Mouse (Mus musculus): ENCODE results near the gene Trub1. TPM values are rescaled to one million over a fixed set of nuclear protein-coding genes. Genes with fewer than 3 reads are reported as not detected.

The Trub1 gene
- polyA plus RNA-seq, 1 experiment from 2014 or later, result 12.4 TPM

- H3K36me3 ChIP-seq, result no peaks in the 10 kb centered on the region
- no peak overlapping the region for H3K4me2 ChIP-seq
- H3K9ac ChIP-seq, result no peak overlapping the region
- H3K27ac ChIP-seq (ENCODE audit: poor library complexity, severe bottlenecking), result no peak overlapping the region
- H3K4me3 ChIP-seq, result no peak overlapping the region
- H3K9me3 ChIP-seq (replicated peaks), result no peaks in the 10 kb centered on the region
- 29% methylated on average over 3 of the region's 3 CpGs for WGBS
- ATAC-seq (ENCODE audit: insufficient number of reproducible peaks, low FRiP score), result no peak
- H3K4me1 ChIP-seq (replicated peaks), result peaks cover 11% of the 10 kb centered on the region
- H3K27me3 ChIP-seq (replicated peaks), result 0 out of 2 replicates have a peak, but pooled peaks cover 9% of the 10 kb centered on the region
These were observed 29.3 kb upstream of the Trub1 start for GRCm38 (mm10) chr19:57423402-57423801.

GRCm38 (mm10) chr19:57425296-57425695, 27.4 kb upstream of the Trub1 start:
- WGBS, result 89% methylated on average over 15 of the region's 15 CpGs

GRCm38 (mm10) chr19:57426841-57427240, 25.9 kb upstream of the Trub1 start:
- Histone ChIP-seq H3K9ac (no peak overlapping the region), H3K4me3 (no peak overlapping the region), H3K4me2 (no peak overlapping the region), H3K27me3 (replicated peaks) (0 out of 2 replicates have a peak, but pooled peaks cover 11% of the 10 kb centered on the region), H3K4me1 (replicated peaks) (peaks cover 11% of the 10 kb centered on the region), H3K36me3 (no peaks in the 10 kb centered on the region), H3K9me3 (replicated peaks) (no peaks in the 10 kb centered on the region), H3K27ac (ENCODE audit: poor library complexity, severe bottlenecking) (no peak overlapping the region)
- ATAC-seq (ENCODE audit: insufficient number of reproducible peaks, low FRiP score), result no peak
- WGBS, result 88% methylated on average over 8 of the region's 8 CpGs

More at GRCm38 (mm10) chr19:57425296-57425695, 27.4 kb upstream of the Trub1 start:
- Histone ChIP-seq H3K27ac (ENCODE audit: poor library complexity, severe bottlenecking) (no peak overlapping the region), H3K4me2 (no peak overlapping the region), H3K9ac (no peak overlapping the region), H3K4me3 (no peak overlapping the region), H3K9me3 (replicated peaks) (no peaks in the 10 kb centered on the region), H3K36me3 (no peaks in the 10 kb centered on the region), H3K27me3 (replicated peaks) (0 out of 2 replicates have a peak, but pooled peaks cover 7% of the 10 kb centered on the region), H3K4me1 (replicated peaks) (peaks cover 11% of the 10 kb centered on the region)
- no peak for ATAC-seq (ENCODE audit: insufficient number of reproducible peaks, low FRiP score)

GRCm38 (mm10) chr19:57427756-57428438, 24.8 kb upstream of the Trub1 start:
- no peak overlapping the region for H3K27ac ChIP-seq (ENCODE audit: poor library complexity, severe bottlenecking)
- H3K4me1 ChIP-seq (replicated peaks), result peaks cover 7% of the 10 kb centered on the region
- no peak for ATAC-seq (ENCODE audit: insufficient number of reproducible peaks, low FRiP score)
- 0 out of 2 replicates have a peak, but pooled peaks cover 11% of the 10 kb centered on the region for H3K27me3 ChIP-seq (replicated peaks)
- H3K9ac ChIP-seq, result no peak overlapping the region
- no peaks in the 10 kb centered on the region for H3K36me3 ChIP-seq
- H3K4me2 ChIP-seq, result no peak overlapping the region
- H3K4me3 ChIP-seq, result no peak overlapping the region
- WGBS, result 71% methylated on average over 14 of the region's 14 CpGs
- H3K9me3 ChIP-seq (replicated peaks), result no peaks in the 10 kb centered on the region

GRCm38 (mm10) chr19:57428641-57429040, 24.1 kb upstream of the Trub1 start:
- 0 out of 2 replicates have a peak, but pooled peaks cover 11% of the 10 kb centered on the region for H3K27me3 ChIP-seq (replicated peaks)
- H3K36me3 ChIP-seq, result no peaks in the 10 kb centered on the region
- 75% methylated on average over 3 of the region's 3 CpGs for WGBS
- H3K4me3 ChIP-seq, result no peak overlapping the region
- H3K4me1 ChIP-seq (replicated peaks), result peaks cover under 1% of the 10 kb centered on the region; the same call in 1 of the 2 replicates
- no peak overlapping the region for H3K27ac ChIP-seq (ENCODE audit: poor library complexity, severe bottlenecking)
- H3K4me2 ChIP-seq, result no peak overlapping the region
- no peaks in the 10 kb centered on the region for H3K9me3 ChIP-seq (replicated peaks)
- no peak overlapping the region for H3K9ac ChIP-seq
- no peak for ATAC-seq (ENCODE audit: insufficient number of reproducible peaks, low FRiP score)

GRCm38 (mm10) chr19:57429926-57430325, 22.8 kb upstream of the Trub1 start:
- H3K4me3 ChIP-seq, result no peak overlapping the region
- no peaks in the 10 kb centered on the region for H3K36me3 ChIP-seq
- no peaks in the 10 kb centered on the region for H3K4me1 ChIP-seq (replicated peaks)
- WGBS, result 67% methylated on average over 6 of the region's 6 CpGs
- H3K4me2 ChIP-seq, result no peak overlapping the region
- no peak for ATAC-seq (ENCODE audit: insufficient number of reproducible peaks, low FRiP score)
- 0 out of 2 replicates have a peak, but pooled peaks cover 11% of the 10 kb centered on the region for H3K27me3 ChIP-seq (replicated peaks)
- no peak overlapping the region for H3K27ac ChIP-seq (ENCODE audit: poor library complexity, severe bottlenecking)
- no peaks in the 10 kb centered on the region for H3K9me3 ChIP-seq (replicated peaks)
- H3K9ac ChIP-seq, result no peak overlapping the region

- H3K4me3 ChIP-seq, result no peak overlapping the region
- H3K4me2 ChIP-seq, result no peak overlapping the region
- 58% methylated on average over 6 of the region's 6 CpGs for WGBS
- 0 out of 2 replicates have a peak, but pooled peaks cover 11% of the 10 kb centered on the region for H3K27me3 ChIP-seq (replicated peaks)
- no peak overlapping the region for H3K9ac ChIP-seq
- ATAC-seq (ENCODE audit: insufficient number of reproducible peaks, low FRiP score), result no peak
- no peaks in the 10 kb centered on the region for H3K9me3 ChIP-seq (replicated peaks)
- no peaks in the 10 kb centered on the region for H3K4me1 ChIP-seq (replicated peaks)
- no peaks in the 10 kb centered on the region for H3K36me3 ChIP-seq
- H3K27ac ChIP-seq (ENCODE audit: poor library complexity, severe bottlenecking), result no peak overlapping the region
These were observed 21.2 kb upstream of the Trub1 start for GRCm38 (mm10) chr19:57431476-57431875.

- Histone ChIP-seq H3K4me2 (no peak overlapping the region), H3K4me3 (no peak overlapping the region), H3K27me3 (replicated peaks) (0 out of 2 replicates have a peak, but pooled peaks cover 5% of the 10 kb centered on the region), H3K9ac (no peak overlapping the region), H3K9me3 (replicated peaks) (no peaks in the 10 kb centered on the region), H3K4me1 (replicated peaks) (no peaks in the 10 kb centered on the region), H3K36me3 (no peaks in the 10 kb centered on the region), H3K27ac (ENCODE audit: poor library complexity, severe bottlenecking) (no peak overlapping the region)
- 74% methylated on average over 6 of the region's 6 CpGs for WGBS
- ATAC-seq (ENCODE audit: insufficient number of reproducible peaks, low FRiP score), result no peak
These were observed 18.7 kb upstream of the Trub1 start for GRCm38 (mm10) chr19:57434024-57434423.

- 68% methylated on average over 10 of the region's 10 CpGs for WGBS
- ATAC-seq (ENCODE audit: insufficient number of reproducible peaks, low FRiP score), result no peak
- Histone ChIP-seq H3K27me3 (replicated peaks) (0 out of 2 replicates have a peak, but pooled peaks cover under 1% of the 10 kb centered on the region), H3K9ac (no peak overlapping the region), H3K4me3 (no peak overlapping the region), H3K9me3 (replicated peaks) (no peaks in the 10 kb centered on the region), H3K27ac (ENCODE audit: poor library complexity, severe bottlenecking) (no peak overlapping the region), H3K4me1 (replicated peaks) (no peaks in the 10 kb centered on the region), H3K36me3 (no peaks in the 10 kb centered on the region), H3K4me2 (no peak overlapping the region)
These were observed 16.1 kb upstream of the Trub1 start for GRCm38 (mm10) chr19:57436586-57437021.

GRCm38 (mm10) chr19:57437042-57437441, 15.7 kb upstream of the Trub1 start:
- Histone ChIP-seq H3K9ac (no peak overlapping the region), H3K36me3 (no peaks in the 10 kb centered on the region), H3K27me3 (replicated peaks) (no peaks in the 10 kb centered on the region), H3K4me1 (replicated peaks) (no peaks in the 10 kb centered on the region), H3K9me3 (replicated peaks) (no peaks in the 10 kb centered on the region), H3K27ac (ENCODE audit: poor library complexity, severe bottlenecking) (no peak overlapping the region), H3K4me3 (no peak overlapping the region), H3K4me2 (no peak overlapping the region)
- ATAC-seq (ENCODE audit: insufficient number of reproducible peaks, low FRiP score), result no peak
- 83% methylated on average over 7 of the region's 7 CpGs for WGBS

GRCm38 (mm10) chr19:57439296-57439695, 13.4 kb upstream of the Trub1 start:
- no peak overlapping the region for H3K4me3 ChIP-seq
- no peaks in the 10 kb centered on the region for H3K36me3 ChIP-seq
- no peak overlapping the region for H3K27ac ChIP-seq (ENCODE audit: poor library complexity, severe bottlenecking)
- 96% methylated on average over 5 of the region's 5 CpGs for WGBS
- H3K27me3 ChIP-seq (replicated peaks), result no peaks in the 10 kb centered on the region
- no peaks in the 10 kb centered on the region for H3K4me1 ChIP-seq (replicated peaks)
- no peak for ATAC-seq (ENCODE audit: insufficient number of reproducible peaks, low FRiP score)
- no peaks in the 10 kb centered on the region for H3K9me3 ChIP-seq (replicated peaks)
- H3K9ac ChIP-seq, result no peak overlapping the region
- H3K4me2 ChIP-seq, result no peak overlapping the region
